Mouse (Mus musculus) layer of hippocampus, postnatal 14 days (tissue): Measurements from ENCODE around the gene Igsf3. TPM values are rescaled to one million over a fixed set of nuclear protein-coding genes. Genes with fewer than 3 reads are reported as not detected.
A peak's percentile ranks its signal among the peaks of the same experiment; 100 is the strongest.

Source experiments
- DNase-seq, 2 experiments: peaks; one replicate each; pipeline ENCODE4 v3.0.0; 2021 to 2022; ENCODE audit warnings: low spot score in 2 of 2, mixed read lengths in 1 of 2
- total RNA-seq, 2 experiments: library from RNA; stranded (reverse); gene quantifications; 2 replicates each; pipeline ENCODE4 v1.2.3; 2021

Igsf3 gene
- total RNA-seq, 2 experiments from 2014 or later: 33.2 to 35.5 TPM

GRCm38 (mm10) chr3:101443265-101443881, 66.5 kb downstream of the Igsf3 start:
- no peak for DNase-seq

- DNase-seq: no peak
Measured at GRCm38 (mm10) chr3:101444437-101444836, 67.6 kb downstream of the Igsf3 start.

DNA sequence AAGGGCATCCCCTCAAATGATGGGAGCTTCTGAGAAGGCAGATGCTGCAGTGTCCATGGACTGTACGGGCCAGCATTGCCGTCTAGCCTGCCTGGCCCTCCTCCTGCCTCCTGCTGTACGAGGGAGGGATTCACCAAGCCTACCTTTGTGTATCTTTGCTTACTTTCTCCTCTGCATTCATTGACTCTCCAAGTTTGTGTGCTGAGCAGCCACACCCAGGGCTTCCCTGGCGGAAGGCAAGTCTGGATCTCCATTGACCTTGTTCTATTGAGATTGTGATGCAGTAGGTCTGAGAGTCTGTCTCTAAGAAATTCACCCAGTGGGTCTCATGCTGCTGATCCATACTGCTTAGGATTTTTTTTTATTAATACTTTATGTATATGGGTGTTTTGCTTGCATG, 70.4 kb downstream of the Igsf3 start:
- no peak for DNase-seq

DNA sequence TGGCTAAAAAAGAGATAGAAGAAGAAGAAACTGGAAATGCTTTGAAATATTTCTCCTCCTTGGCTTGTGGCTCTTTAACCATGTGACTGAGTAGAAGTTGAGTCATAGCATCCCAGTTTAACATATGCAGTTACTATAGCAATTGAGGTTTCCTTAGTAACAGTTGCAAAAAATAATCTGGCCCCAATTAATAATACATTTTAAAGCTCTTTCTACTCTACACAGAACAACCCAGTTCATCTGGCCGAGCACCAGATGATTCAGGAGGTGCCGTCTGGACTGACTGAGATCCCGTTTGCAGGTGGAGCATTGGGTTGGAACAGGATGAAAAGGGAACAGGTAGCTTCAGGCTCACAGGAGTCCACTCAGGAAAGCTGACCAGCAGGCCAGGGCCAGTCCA, 71.9 kb downstream of the Igsf3 start:
- peak; percentile 38 to 73 for DNase-seq

DNA sequence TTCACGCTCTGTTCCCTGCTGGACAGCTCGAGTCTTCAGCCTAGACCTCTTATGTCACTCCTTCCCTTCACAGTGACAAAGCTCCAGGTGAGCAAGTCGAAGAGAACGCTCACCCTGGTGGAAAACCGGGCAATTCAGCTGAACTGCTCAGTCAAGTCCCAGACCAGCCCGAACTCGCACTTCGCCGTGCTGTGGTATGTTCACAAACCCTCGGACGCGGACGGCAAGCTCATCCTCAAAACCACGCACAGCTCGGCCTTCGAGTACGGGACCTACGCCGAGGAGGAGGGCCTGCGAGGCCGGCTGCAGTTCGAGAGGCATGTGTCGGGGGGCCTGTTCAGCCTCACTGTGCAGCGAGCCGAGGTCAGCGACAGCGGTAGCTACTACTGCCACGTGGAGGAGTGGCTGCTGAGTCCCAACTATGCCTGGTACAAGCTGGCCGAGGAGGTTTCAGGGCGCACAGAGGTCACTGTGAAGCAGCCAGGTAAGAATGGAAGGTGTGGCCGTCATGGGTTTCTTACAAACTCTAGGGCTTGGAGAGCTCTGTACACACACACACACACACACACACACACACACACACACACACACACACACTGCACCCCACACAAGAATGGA, 74.0 kb downstream of the Igsf3 start:
- no peak for DNase-seq

- DNase-seq: no peak
Measured at GRCm38 (mm10) chr3:101460618-101461017, 83.7 kb downstream of the Igsf3 start.

GRCm38 (mm10) chr3:101461046-101461445, 84.2 kb downstream of the Igsf3 start:
- no peak for DNase-seq

GRCm38 (mm10) chr3:101461816-101462215, 84.9 kb downstream of the Igsf3 start:
- no peak for DNase-seq

GRCm38 (mm10) chr3:101462294-101462693, 85.4 kb downstream of the Igsf3 start:
- peak; percentile 82 to 90 for DNase-seq

DNA sequence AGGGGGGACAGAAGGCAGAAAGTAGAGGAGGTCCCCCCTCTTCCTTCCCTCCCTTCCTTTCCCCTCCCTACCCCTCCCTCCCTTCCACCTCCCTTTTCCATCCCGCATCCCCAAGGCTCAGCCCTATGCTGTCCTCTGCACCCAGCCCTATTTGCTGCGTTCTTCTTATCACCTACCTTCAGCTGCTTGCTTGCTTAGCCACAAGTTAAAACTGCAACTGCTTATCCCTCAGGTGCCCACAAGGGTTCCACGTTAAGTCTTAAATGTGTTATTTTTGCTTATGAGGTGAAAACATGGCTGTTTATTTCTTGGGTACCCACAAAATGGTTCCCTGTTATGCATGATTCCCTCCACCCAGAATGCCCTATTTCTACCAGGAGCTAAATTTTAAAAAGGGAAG, 86.6 kb downstream of the Igsf3 start:
- no peak for DNase-seq

DNA sequence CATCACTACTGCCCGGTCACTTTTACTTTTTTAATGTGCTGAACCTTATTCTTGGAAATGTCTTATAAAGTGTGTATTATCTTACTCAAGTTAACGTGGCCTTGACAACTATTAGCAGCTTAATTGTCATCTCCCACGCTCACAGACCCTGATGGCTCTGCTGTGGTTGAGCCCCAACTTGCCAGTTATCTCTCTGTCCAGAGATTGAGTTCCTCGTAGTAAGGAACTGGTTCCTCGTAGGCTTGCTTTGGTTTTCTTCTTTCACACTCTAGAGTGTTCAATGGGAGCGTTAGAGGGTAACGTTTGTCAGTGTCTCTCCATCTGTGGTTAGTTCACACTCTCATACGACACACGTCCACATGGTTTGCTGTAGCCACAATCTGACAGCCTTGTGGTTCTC, 92.8 kb downstream of the Igsf3 start:
- DNase-seq: no peak

- no peak for DNase-seq
Measured at GRCm38 (mm10) chr3:101471881-101472280, 95.0 kb downstream of the Igsf3 start.

DNA sequence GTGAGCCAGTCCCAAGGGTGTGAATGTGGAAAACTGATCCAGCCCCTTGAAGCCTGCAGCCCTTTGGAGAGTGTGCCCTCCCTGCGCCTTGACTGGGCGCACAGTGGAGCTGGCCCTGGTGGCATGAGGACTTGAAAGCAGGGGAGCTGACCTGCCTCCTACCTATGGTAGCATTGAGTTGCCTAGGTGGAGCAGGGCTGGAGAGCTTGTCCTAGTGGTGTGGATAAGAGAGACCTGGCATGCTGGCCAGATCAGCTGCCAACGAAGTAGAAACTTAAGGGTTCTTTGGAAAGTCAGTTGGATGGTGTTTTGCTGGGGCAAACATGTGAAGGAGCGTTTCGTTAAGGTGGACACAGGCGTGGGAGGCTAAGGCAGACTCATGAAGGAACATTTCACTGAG, 105.1 kb downstream of the Igsf3 start:
- DNase-seq: no peak

DNA sequence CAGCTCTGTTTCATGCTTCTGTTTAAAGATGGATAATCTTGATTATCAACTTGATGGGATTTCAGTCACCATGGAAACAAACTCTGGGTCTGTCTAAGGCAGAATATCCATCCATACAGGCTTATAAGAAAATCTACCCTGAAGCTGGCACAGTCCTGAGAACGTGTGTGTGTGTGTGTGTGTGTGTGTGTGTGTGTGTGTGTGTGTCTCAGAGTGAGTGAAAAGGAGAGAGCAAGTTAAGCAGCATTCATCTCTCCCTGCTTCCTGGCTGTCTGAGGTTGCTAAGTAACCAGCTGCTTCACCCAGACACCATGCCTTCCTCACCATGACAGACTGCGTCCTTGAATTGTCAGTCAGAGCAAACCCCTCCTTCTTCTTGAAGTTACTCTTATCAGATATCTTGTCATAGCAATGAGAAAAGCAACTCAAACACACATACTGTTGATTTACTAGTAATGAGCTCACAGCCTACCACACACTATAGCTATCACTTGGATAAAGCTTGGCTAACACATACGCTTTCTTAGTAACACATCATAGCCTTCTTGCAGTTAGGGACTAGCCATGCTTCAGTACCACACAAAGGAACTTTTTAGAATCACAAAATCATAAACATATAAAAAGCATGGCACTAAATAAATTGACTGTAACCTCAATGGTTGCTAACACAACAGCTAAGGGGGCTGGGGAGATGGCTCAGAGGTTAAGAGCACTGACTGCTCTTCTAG, 106.5 kb downstream of the Igsf3 start:
- DNase-seq: no peak

DNA sequence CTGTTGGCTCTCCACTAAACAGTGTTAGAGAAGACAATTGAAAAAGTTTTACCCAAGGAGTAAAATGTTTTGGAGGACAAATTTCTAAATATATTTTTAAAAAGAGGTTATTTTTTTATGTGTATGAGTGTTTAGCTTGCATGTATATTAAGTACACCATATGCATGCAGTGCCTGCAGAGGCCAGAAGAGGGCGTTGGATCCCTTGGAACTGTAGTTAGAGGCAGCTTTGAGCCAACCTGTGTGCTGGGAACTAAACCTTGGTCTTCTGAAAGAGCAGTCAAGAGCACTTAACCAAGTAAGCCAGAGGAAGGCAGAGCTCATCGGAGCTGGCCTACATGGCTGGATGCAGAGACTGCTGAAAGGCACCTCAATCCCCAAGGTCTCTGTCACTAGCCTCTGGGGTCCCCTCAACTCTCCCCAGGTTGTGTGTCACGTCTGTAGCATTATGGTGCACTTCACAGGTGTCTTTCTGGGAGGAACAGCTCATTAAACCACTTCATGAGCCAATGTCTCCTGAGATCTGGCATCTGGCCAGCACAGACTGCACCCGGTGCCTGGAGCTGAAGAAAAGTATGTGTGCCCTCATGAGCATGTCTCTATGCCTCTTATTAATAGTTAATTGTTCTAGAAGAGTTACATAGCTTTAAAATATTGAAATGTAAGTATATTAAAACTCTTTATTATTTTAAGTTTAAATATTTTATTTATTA, 109.3 kb downstream of the Igsf3 start:
- no peak for DNase-seq

GRCm38 (mm10) chr3:101487436-101487835, 110.6 kb downstream of the Igsf3 start:
- DNase-seq: no peak

- DNase-seq: no peak
Measured at GRCm38 (mm10) chr3:101488204-101488603, 111.3 kb downstream of the Igsf3 start.

DNA sequence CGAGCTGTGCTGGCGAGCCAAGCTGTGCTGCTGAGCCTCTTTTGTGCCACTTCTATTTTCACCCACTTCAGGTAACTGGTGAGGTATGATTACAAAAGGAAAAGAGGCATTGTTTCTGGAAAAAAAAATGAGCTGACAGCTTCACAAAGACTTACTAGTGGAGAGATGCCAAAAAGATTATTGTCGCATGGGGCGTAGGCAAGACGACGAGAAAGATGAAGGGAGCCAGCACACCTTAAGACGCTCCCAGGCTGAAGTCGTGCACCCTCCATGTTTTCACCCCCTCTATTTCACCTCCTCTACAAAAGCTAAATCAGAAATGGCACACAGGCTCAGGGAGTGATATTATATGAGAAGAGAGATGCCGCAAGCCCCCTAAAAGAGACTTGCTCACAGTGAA, 113.6 kb downstream of the Igsf3 start:
- no peak for DNase-seq

- DNase-seq: no peak
Measured at GRCm38 (mm10) chr3:101492908-101493307, 116.0 kb downstream of the Igsf3 start.

DNA sequence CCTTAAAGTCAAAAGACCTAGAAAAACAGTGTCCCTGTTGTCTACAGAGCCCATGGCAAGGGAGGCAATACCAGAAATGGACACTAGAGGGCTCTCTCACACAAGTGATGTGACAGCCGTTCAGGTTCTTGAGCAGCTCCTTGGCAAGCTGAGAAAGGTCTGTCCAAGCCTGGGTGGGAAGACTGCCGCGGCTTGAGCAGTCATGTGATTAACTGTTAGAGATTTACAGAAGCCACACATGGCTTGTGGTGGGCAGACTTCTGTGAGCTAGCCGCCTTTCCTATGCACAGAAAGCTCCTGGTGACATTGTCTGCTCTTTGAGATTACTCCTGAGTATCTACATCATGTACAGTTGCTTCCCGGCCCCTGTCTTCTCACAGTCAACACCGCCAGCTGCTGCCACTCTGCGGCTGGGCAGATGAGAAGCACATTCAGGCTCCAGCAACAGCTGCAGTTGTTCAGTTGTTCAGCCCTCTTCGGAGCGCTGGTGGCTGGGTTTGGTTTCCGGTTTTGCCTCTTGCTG, 117.1 kb downstream of the Igsf3 start:
- peak; percentile 87 to 92 for DNase-seq

GRCm38 (mm10) chr3:101497432-101498030, 120.6 kb downstream of the Igsf3 start:
- no peak for DNase-seq
